Mouse (Mus musculus) ES-E14 (cell line): ENCODE measurements at regions not wholly inside any gene's neighbourhood (a gene's known extent, or its start where the extent isn't known, plus 50 kb on each side); places are given as distances from the start of the nearest gene placed in this dataset.

Experiments used
- CHD2 ChIP-seq: IDR thresholded peaks from 2 replicates; pipeline ENCODE4 v1.6.1; 2014; ENCODE audit warnings: mild to moderate bottlenecking, low read depth, low read length, inconsistent platforms
- HCFC1 ChIP-seq: IDR thresholded peaks from 2 replicates; pipeline ENCODE4 v1.6.1; 2012; ENCODE audit warnings: low read length, inconsistent platforms, borderline replicate concordance; ENCODE audit not compliant: insufficient read depth
- MAFK ChIP-seq: IDR thresholded peaks from 2 replicates; pipeline ENCODE4 v1.6.1; 2014; ENCODE audit warnings: mild to moderate bottlenecking, low read depth, low read length, inconsistent platforms; ENCODE audit not compliant: insufficient read depth
- ZNF384 ChIP-seq: IDR thresholded peaks from 2 replicates; pipeline ENCODE4 v1.6.1; 2012; ENCODE audit warnings: low read depth, low read length, inconsistent platforms

DNA sequence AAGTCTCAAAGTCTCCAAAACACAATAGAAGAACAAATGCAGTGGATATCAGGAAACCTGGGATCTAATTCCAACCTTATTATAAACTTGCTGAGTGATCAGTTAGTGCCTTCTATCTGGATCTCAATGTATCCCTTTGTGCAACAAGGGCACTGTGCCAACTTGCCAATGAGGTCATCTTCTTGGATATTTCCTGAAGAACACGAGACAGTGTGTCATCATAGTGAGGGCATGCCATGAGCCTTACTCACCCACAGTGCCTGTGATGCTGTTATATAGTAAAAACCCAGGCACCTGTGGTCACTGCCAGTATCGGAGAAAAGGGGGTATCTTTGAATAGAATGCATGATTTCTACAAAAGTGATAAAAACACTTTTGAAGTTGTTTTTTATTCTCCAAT lies 60.2 kb upstream of the Cd34 start:
- TF ChIP-seq ZNF384 (no peak), HCFC1 (no peak), MAFK (no peak), CHD2 (no peak)
